Mouse (Mus musculus) embryonic facial prominence, embryonic 14.5 days (tissue): ENCODE data around the gene Anks1b. TPM values are rescaled to one million over a fixed set of nuclear protein-coding genes. Genes with fewer than 3 reads are reported as not detected.

Source experiments
- ATAC-seq: fragments of 200-750 bp; cut with Nextera tagmentation; 2 replicates; pipeline ENCODE4 v1.8.0; 2017; ENCODE audit warnings: low read depth, moderate number of reproducible peaks, moderate TSS enrichment
- DNase-seq: peaks from one replicate; pipeline ENCODE4 v3.0.0-alpha.2; 2015; ENCODE audit warnings: low spot score
- H3K27ac ChIP-seq: fragments of 300-500 bp; sonication (generic); replicated peaks from 2 replicates; pipeline ENCODE4 v1.5.1; 2014; ENCODE audit warnings: low read depth, mild to moderate bottlenecking, low read length, moderate library complexity
- H3K27me3 ChIP-seq: fragments of 300-500 bp; sonication (generic); replicated peaks from 2 replicates; pipeline ENCODE4 v1.6.1; 2014; ENCODE audit warnings: low read length; ENCODE audit not compliant: control insufficient read depth, insufficient read depth
- H3K36me3 ChIP-seq: fragments of 300-500 bp; sonication (generic); 2 replicates; pipeline ENCODE4 v1.6.1; 2014; ENCODE audit warnings: low read length, mixed read lengths; ENCODE audit not compliant: control insufficient read depth, insufficient read depth
- H3K4me1 ChIP-seq: fragments of 300-500 bp; sonication (generic); 2 replicates; pipeline ENCODE4 v1.6.1; 2014; ENCODE audit warnings: antibody characterized with exemption, low read length; ENCODE audit not compliant: control insufficient read depth, insufficient read depth
- H3K4me2 ChIP-seq: fragments of 300-500 bp; sonication (generic); 2 replicates; pipeline ENCODE4 v1.6.1; 2014; ENCODE audit warnings: low read depth, mild to moderate bottlenecking, low read length, moderate library complexity, mixed read lengths
- H3K4me3 ChIP-seq: fragments of 300-500 bp; sonication (generic); 2 replicates; pipeline ENCODE4 v1.5.1; 2014; ENCODE audit warnings: low read depth, mild to moderate bottlenecking, low read length
- H3K9ac ChIP-seq: fragments of 300-500 bp; sonication (generic); 2 replicates; pipeline ENCODE4 v1.6.1; 2014; ENCODE audit warnings: low read depth, mild to moderate bottlenecking, low read length, moderate library complexity, mixed read lengths
- H3K9me3 ChIP-seq: fragments of 300-500 bp; sonication (generic); 2 replicates; pipeline ENCODE4 v1.6.1; 2016; ENCODE audit warnings: low read length; ENCODE audit not compliant: control insufficient read depth
- WGBS: fragments of 180-500 bp; shearing (Covaris S2); extraction: QIAGEN DNeasy Blood & Tissue Kit; methylation state at CpG from one replicate; pipeline ENCODE4 v1.1.7; 2014; 5-methylcytosine and 5-hydroxymethylcytosine counted together
- polyA plus RNA-seq: library from polyadenylated mRNA; unstranded; fragments of >200 nt; fragmentation: Nextera tagmentation; extraction: Ambion mirVana; gene quantifications from 2 replicates; pipeline ENCODE4 v1.2.1, GENCODE M21; 2014

Gene Anks1b
- polyA plus RNA-seq, 1 experiment from 2014 or later = 2.2 TPM

DNA sequence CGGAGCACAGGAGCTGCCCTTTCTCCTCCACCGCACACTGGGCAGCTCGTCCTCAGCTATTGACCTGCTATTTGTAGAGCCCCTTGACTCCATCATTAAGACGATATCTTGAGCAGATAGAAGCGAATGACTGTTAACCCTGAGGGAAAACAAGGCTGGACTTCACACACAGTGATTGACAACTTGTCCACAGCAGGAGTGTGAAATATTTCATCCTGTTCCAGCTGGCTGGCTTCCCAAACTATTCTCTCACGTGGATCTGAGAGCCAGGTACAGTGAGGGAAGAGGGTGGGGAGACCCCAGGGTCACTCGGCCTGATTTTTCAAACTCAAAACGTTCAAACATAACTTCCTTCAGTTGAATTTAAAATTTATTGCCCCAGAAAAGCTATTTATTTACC is 824.1 kb downstream of the Anks1b start:
- Histone ChIP-seq H3K4me2 (no peak overlapping the region), H3K9ac (no peak overlapping the region), H3K27ac (no peak overlapping the region), H3K9me3 (no peaks in the 10 kb centered on the region), H3K4me3 (no peak overlapping the region), H3K4me1 (no peaks in the 10 kb centered on the region), H3K27me3 (no peaks in the 10 kb centered on the region), H3K36me3 (no peaks in the 10 kb centered on the region)
- no peak for ATAC-seq
- 44% methylated on average over 8 of the region's 8 CpGs for WGBS
- no peak for DNase-seq

DNA sequence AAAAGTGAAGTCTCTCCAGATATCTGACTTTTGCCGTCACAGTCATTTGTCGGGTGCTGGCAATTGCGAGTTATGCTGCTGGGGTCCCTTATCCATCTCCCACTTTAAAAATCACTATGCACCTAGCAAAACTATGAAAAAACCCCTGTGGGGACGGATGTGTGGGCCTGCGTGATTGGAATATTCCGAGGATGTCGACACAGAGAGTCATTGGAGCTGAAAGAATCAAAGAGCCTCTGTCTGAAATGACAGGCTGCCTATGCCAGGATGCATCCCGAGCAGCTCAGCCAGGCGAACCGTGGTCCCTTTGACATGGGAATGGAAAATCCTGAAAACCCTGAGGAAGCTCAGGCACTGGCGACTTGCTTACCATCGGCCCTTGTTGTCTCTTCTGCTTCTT is 825.9 kb downstream of the Anks1b start:
- WGBS = 72% methylated on average over 12 of the region's 12 CpGs
- H3K9me3 ChIP-seq = no peaks in the 10 kb centered on the region
- no peak overlapping the region for H3K4me3 ChIP-seq
- H3K4me2 ChIP-seq = no peak overlapping the region
- ATAC-seq = no peak
- no peaks in the 10 kb centered on the region for H3K27me3 ChIP-seq
- no peaks in the 10 kb centered on the region for H3K4me1 ChIP-seq
- no peak overlapping the region for H3K27ac ChIP-seq
- H3K36me3 ChIP-seq = no peaks in the 10 kb centered on the region
- no peak overlapping the region for H3K9ac ChIP-seq
- peak; percentile 8 for DNase-seq

DNA sequence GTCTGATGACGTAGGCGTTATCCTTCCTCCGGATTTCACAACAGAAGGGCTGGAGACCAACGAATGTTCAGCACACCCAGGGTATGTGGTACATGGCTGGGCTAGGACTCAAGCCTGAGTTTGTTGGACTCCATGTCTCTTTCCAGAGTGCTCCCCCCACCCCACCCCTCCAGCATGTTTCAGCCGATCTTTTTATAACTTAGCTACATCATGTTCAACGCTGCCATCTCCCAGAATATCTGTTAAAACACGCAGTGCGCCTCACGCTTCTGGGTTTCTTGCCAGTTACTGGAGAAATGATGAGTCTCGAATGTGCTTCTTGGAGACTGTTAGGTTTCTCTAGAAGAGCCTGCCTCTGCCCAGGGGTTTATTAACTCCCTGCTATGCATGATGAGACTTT is 831.3 kb downstream of the Anks1b start:
- Histone ChIP-seq H3K9ac (no peak overlapping the region), H3K9me3 (no peaks in the 10 kb centered on the region), H3K4me1 (no peaks in the 10 kb centered on the region), H3K27me3 (no peaks in the 10 kb centered on the region), H3K36me3 (no peaks in the 10 kb centered on the region), H3K27ac (no peak overlapping the region), H3K4me2 (no peak overlapping the region), H3K4me3 (no peak overlapping the region)
- ATAC-seq = no peak
- DNase-seq = no peak
- 91% methylated on average over 10 of the region's 10 CpGs for WGBS

DNA sequence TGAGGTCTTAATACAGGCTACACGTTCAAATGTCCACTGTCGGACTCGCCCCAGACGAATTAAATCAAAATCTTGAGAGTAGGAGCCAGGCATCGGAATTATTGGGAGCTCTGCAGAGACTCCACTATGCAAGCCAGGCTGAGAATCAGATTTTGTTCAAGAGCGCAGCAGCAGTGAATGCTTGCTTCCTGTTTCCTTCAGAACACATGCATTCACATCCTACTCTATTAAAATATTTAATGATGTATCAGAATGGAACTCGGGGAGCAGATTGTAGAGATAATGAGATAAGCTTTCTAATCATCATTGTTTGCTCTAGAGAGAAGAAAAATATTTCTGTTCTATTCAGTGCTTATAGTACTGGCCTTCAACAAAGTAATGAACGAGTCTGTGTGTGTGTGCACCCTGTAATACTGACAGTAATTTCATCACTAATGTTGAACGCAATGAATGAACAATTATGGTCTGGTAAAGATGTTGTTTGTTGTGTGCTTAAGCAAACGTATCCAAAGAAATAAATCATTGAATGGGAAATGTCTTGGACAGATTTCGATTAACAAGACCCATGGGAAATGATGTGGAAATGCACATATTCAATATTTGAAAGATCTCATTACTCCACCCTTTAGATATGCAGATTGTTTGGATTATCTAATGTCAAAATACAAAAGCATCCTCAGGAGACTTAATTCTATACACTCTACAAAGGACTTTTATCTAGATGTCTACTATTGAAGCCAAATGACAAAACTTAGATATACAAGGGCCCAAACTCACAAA is 835.7 kb downstream of the Anks1b start:
- 62% methylated on average over 11 of the region's 11 CpGs for WGBS
- Histone ChIP-seq H3K4me1 (no peaks in the 10 kb centered on the region), H3K9me3 (no peaks in the 10 kb centered on the region), H3K4me3 (no peak overlapping the region), H3K4me2 (no peak overlapping the region), H3K27ac (no peak overlapping the region), H3K9ac (no peak overlapping the region), H3K36me3 (no peaks in the 10 kb centered on the region), H3K27me3 (no peaks in the 10 kb centered on the region)
- ATAC-seq (no peak), DNase-seq (no peak)

DNA sequence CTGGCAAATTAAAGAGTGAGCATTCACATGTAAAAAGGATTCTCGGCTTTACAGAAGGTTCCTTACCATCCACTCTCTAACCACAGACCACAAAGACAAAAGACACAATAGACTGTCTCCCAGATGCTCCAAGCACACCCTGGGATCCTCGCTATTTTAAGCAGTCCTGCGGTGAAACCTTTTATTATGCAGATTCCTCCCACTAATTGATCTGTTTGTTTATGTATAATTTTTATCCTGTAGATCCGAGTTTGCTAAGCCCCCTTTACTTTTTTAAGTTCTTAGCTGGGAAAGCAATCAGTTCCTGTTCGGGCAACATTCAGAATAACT is 836.3 kb downstream of the Anks1b start:
- H3K9me3 ChIP-seq = no peaks in the 10 kb centered on the region
- no peak overlapping the region for H3K4me2 ChIP-seq
- no peak overlapping the region for H3K4me3 ChIP-seq
- no peak overlapping the region for H3K27ac ChIP-seq
- no peak for DNase-seq
- no peaks in the 10 kb centered on the region for H3K36me3 ChIP-seq
- no peaks in the 10 kb centered on the region for H3K27me3 ChIP-seq
- no peak overlapping the region for H3K9ac ChIP-seq
- no peak for ATAC-seq
- WGBS = 29% methylated on average over 5 of the region's 5 CpGs
- H3K4me1 ChIP-seq = no peaks in the 10 kb centered on the region

DNA sequence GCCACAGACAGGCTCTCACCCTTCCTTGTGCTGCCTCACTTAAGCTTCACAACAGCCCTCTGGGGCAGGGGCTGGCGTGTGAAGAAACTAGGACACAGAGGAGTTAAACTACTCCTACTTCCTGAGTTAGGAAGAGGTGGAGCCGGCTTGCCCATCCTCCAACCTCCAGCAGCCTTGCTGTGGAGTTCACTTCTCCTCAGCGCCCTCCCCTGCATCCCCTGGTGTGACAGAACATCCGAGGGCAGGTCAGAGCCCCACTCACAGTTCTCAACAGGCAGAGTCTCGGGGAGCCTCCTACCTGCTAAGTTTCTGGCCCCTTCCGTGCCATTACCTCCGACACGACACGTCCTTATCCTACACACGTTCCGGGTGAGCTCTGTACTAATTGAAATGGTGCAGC is 844.7 kb downstream of the Anks1b start:
- ATAC-seq = peak; percentile 18; the same call in 1 of the 2 replicates
- H3K9ac ChIP-seq = no peak overlapping the region
- H3K9me3 ChIP-seq = no peaks in the 10 kb centered on the region
- peak; percentile 27 for DNase-seq
- H3K36me3 ChIP-seq = no peaks in the 10 kb centered on the region
- no peak overlapping the region for H3K27ac ChIP-seq
- 22% methylated on average over 11 of the region's 11 CpGs for WGBS
- peak overlapping the region; percentile 17 for H3K4me3 ChIP-seq
- no peaks in the 10 kb centered on the region for H3K4me1 ChIP-seq
- H3K4me2 ChIP-seq = peak overlapping the region; percentile 42
- H3K27me3 ChIP-seq = no peaks in the 10 kb centered on the region

DNA sequence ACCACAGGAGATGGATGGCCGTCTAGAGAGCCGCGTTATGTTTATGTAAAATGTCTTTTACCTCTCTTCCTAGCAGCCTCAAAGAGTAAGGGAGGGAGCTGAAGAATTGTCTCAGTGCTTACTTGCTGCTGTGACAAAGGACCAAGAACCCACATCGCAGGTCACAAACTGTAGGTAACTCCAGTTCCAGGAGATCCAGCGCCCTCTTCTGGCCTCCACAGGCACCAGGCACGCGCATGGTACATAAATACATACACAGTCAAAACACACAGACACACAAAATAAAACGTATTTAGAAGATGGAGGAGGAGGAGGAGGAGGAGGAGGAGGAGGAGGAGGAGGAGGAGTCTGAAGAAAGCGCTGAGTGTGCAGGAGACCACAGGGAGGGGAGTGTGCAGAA is 845.4 kb downstream of the Anks1b start:
- Histone ChIP-seq H3K9me3 (no peaks in the 10 kb centered on the region), H3K27me3 (no peaks in the 10 kb centered on the region), H3K4me2 (0 out of 2 replicates have a peak overlapping the region, but pooled peaks have one; percentile 42), H3K27ac (no peak overlapping the region), H3K36me3 (no peaks in the 10 kb centered on the region), H3K4me1 (no peaks in the 10 kb centered on the region), H3K9ac (no peak overlapping the region), H3K4me3 (no peak overlapping the region)
- WGBS = 94% methylated on average over 8 of the region's 9 CpGs
- DNase-seq (no peak), ATAC-seq (no peak)

DNA sequence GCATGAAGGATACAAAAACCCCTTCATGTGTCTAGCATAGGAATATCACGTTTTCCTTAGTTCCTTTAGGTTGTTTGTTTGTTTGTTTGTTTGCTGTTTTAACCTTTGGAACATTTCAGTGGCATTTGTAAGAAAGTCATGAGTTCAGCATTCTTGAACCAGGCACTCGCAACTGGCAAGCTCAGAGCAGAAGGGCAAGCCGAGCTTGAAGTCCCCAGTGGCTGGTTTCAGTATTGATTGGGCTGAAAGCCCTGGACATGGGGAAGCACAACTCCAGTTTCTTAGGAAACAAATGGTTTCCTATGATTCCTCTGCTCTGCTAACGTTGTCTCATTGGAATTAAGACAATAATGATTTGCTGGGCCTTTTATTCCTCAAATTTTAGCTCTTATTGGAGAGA is 846.7 kb downstream of the Anks1b start:
- Histone ChIP-seq H3K36me3 (no peaks in the 10 kb centered on the region), H3K27me3 (no peaks in the 10 kb centered on the region), H3K9me3 (no peaks in the 10 kb centered on the region), H3K27ac (no peak overlapping the region), H3K4me2 (no peak overlapping the region), H3K4me1 (no peaks in the 10 kb centered on the region), H3K4me3 (no peak overlapping the region), H3K9ac (no peak overlapping the region)
- DNase-seq (no peak), ATAC-seq (no peak)
- WGBS = 46% methylated on average over 4 of the region's 4 CpGs

DNA sequence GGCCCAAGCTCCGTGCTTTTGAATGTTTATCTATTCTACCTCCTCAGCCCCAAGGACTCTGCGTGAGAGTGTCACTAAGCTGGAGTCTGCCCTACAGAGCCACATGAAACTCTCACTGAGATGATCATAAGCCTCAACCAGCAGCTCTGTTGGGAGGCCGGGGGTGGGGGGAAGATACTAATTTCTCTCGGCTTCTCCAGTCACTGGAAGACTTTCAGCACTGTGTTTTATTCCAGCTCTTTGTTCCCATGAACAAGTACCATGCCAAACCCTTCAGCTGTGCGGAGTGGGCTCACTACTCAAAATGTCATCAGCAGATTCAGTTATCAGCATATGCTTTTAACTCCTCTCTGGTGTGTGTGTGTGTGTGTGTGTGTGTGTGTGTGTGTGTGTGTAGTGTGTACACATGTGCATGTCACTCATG is 849.8 kb downstream of the Anks1b start:
- Histone ChIP-seq H3K4me1 (no peaks in the 10 kb centered on the region), H3K36me3 (no peaks in the 10 kb centered on the region), H3K27me3 (no peaks in the 10 kb centered on the region), H3K4me3 (no peak overlapping the region), H3K4me2 (no peak overlapping the region), H3K9ac (no peak overlapping the region), H3K9me3 (no peaks in the 10 kb centered on the region), H3K27ac (no peak overlapping the region)
- WGBS = 62% methylated on average over 5 of the region's 5 CpGs
- DNase-seq (no peak), ATAC-seq (no peak)
